Mouse (Mus musculus): ENCODE measurements at regions not wholly inside any gene's neighbourhood (a gene's known extent, or its start where the extent isn't known, plus 50 kb on each side); places are given as distances from the start of the nearest gene placed in this dataset.

GRCm38 (mm10) chr14:101382838-101383237 lies 182.7 kb upstream of the Prr30 start:
- no peak for DNase-seq

GRCm38 (mm10) chr14:101381943-101382342 lies 181.8 kb upstream of the Prr30 start:
- no peak for DNase-seq

DNA sequence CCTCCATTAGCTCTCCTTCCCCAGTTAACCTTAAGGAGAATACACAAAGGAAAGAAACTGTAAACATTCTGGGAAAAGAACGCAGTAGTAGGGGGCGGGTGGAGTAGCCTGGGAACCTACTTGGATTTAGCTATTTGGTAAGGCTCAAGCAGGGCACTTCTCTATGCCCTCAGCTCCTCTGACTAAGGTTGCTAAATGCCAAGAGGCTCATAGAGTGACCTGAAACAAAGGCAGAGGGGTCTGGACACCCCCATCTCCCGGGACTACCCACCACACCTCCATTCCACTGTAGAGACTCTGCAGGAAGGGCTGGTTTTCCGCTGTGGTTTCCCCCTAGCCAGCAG lies 179.5 kb upstream of the Prr30 start:
- no peak for DNase-seq

- peak; percentile 14 for DNase-seq
These were observed 179.0 kb upstream of the Prr30 start for GRCm38 (mm10) chr14:101378965-101379662.

GRCm38 (mm10) chr14:101378545-101378944 lies 178.4 kb upstream of the Prr30 start:
- DNase-seq: no peak

GRCm38 (mm10) chr14:101376690-101377089 lies 176.6 kb upstream of the Prr30 start:
- no peak for DNase-seq

DNA sequence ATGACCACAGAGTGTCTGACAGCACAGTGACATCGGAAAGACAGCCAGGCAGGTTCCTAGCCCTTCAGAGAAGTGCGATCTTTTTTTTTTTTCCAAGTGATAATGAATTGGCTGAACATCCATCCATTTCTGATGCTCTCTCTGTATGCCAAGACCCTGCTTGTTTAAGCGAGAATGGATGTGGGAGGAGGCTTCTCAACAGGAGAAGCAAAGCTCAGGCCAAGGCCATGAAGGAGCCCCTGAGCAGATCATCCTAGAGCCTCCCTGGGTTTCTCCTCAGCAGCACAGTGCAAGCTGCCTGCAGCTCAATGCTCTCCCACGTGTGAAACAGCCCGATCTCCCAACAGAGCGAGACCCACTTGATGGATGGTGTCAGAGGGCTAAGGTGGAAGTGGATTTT lies 175.7 kb upstream of the Prr30 start:
- no peak for DNase-seq

- DNase-seq: no peak
These were observed 173.7 kb upstream of the Prr30 start for GRCm38 (mm10) chr14:101373864-101374263.

- no peak for DNase-seq
These were observed 159.7 kb upstream of the Prr30 start for GRCm38 (mm10) chr14:101359860-101360259.

- no peak for DNase-seq
These were observed 152.9 kb upstream of the Prr30 start for GRCm38 (mm10) chr14:101353009-101353378.

GRCm38 (mm10) chr14:101352046-101353008 lies 152.2 kb upstream of the Prr30 start:
- DNase-seq: no peak

DNA sequence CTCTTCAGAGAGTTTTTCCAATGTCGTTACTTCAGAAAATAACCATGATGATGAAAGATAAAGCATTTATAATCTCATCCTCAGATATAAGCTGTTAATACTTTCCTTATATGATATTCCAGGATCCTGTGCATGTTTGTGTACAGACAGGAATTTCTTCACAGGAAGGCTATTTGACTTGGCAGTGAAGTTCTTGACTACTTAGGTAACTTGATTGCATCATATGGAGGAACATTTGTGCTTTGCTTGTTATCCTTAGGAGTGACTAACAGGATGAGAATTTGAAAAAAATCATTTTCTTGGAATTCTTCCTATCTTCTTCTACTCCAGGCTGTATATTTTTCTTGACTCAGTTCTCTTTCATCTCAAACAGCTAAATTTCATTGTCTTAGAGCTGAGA lies 140.2 kb upstream of the Prr30 start:
- DNase-seq: no peak

GRCm38 (mm10) chr14:101332015-101332414 lies 131.9 kb upstream of the Prr30 start:
- no peak for DNase-seq

DNA sequence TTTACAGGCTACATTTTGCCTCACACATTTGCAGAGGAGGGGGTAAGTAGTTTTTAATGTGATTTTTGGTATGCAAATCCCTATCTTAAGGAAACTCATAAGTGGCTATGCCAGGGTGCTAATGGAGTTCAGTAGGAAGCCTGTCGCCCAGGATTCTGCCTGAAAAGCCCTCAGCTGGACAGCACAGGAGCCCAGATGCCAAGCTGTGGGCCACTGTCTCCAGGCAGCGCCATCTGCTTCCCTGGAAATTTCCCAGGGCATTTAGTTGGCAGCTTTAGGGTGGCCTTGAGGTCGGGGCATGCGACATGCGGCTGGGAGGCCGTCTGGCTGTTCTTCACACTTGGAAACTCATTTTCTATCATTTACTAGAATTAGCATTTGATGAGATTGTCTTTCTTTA lies 127.3 kb upstream of the Prr30 start:
- no peak for DNase-seq

DNA sequence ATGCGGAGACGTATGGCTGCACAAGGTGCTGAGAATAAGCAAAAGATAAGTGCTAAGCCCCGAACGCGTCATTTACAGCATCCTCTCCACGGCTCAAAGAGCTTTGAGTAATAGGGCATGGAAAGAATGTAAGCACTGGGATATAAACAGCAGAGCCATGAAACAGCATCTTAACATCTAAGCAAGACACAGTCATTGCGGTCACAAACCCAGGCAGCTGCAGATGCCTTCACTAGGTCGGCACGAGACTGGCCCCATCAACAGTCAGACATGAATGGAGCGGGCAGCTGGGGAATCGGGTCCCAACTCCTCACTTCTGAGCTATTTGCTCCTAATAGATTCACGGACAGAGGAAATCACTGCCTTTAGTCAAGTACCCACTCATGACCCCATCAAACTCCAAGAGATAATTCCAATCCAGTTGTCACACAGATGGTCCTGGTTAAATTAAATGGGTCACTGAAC lies 126.4 kb upstream of the Prr30 start:
- DNase-seq: no peak

- no peak for DNase-seq
These were observed 123.2 kb upstream of the Prr30 start for GRCm38 (mm10) chr14:101323361-101323760.

GRCm38 (mm10) chr14:101307920-101308319 lies 107.8 kb upstream of the Prr30 start:
- no peak for DNase-seq

DNA sequence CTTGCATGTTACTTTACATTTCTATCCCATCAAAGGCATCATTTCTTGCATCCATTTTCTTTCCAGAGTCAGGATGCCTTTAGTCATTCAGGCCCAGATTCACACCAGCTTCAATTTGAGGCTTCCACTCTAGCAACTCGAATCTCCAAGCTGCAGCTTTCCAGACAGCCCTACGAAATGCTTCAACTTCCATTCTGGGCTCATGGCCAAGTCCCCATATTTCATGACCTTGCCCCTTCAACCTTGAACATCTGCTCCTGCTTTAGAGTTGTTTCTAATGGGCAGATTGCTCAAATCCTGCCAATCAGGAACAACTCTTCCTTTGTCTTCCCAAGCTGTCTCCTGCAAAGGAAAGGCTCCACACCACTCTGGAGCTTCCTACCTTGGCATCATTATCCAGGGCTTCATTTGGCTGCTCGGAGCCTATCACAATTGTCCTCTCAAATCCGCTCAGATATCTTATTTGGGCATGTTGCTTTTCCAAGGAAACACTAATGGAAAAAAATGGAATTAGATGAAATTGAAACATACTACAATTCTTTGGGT lies 104.4 kb upstream of the Prr30 start:
- DNase-seq: no peak

DNA sequence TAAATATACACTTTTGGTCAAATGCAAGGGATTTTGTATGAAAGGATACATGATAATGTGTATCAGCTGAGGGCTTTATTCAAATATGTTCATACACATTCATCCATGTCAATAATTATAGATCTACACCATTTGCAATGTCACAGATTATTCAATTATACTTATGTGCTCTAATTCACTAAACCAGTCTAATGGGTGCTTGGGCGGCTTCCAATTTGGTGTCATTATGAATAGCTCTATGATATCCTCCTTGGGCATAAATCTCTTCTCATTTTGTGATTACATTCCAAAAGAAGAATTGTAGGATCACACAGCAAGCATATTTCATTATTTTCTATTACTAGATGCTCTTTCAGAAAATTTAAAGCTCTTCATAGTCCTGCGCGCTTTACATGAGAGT lies 97.7 kb upstream of the Prr30 start:
- DNase-seq: no peak

DNA sequence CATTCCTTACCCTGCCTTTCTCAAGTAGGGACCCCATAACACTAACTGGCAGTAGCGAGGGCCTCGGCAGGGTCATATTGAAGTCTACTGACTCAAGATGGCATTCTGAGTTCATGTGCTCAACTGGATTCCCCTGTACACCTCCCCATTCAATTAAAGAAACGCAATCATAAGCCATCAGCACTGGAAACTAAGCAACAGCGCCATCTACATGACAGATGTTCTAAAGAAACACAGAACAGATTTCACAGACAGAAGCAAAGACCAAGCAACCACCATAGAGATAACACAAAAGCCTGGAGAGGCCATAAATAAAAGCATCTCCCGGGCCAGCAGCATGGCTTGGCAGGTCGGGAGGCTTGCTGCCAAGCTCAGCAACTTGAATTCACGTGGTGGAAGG lies 94.6 kb upstream of the Prr30 start:
- DNase-seq: no peak

DNA sequence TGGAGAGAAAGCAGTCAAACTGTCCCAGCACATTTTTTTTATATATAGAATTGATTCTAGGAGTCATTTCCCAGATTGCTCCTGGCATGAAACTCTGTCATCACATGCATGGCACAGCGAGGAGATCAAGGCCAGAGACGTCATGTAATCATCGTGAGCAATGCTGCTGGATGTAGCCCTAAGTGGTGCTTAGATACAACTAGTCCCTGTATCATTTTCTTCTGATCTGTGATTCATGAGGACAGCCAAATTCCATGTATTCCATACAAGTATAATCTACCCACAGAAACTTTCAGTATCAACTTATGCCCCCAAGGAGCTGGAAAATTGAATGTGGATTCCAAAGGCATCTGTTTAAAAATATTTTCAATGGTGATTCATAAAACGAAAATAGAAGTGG lies 87.6 kb upstream of the Prr30 start:
- DNase-seq: no peak

GRCm38 (mm10) chr14:101269048-101269789 lies 69.1 kb upstream of the Prr30 start:
- DNase-seq: no peak

- DNase-seq: no peak
These were observed 67.4 kb upstream of the Prr30 start for GRCm38 (mm10) chr14:101267536-101267935.
